Mouse (Mus musculus) ES-E14 (cell line): Measurements from ENCODE around the gene Snapc5.

Experiments
- CHD2 ChIP-seq: IDR thresholded peaks from 2 replicates; pipeline ENCODE4 v1.6.1; 2014; ENCODE audit warnings: mild to moderate bottlenecking, low read depth, low read length, inconsistent platforms
- ZC3H11A ChIP-seq: IDR thresholded peaks from 2 replicates; pipeline ENCODE4 v1.6.1; 2012; ENCODE audit warnings: low read depth, mild to moderate bottlenecking, inconsistent platforms, low read length, borderline replicate concordance
- ZNF384 ChIP-seq: IDR thresholded peaks from 2 replicates; pipeline ENCODE4 v1.6.1; 2012; ENCODE audit warnings: low read depth, low read length, inconsistent platforms

- TF ChIP-seq ZC3H11A (no peak), ZNF384 (no peak), CHD2 (no peak)
Measured at GRCm38 (mm10) chr9:64214452-64214851, 35.4 kb downstream of the Snapc5 start.
